Mouse (Mus musculus) adrenal gland, postnatal 4 days (tissue): ENCODE results near the gene Ranbp17. TPM values are rescaled to one million over a fixed set of nuclear protein-coding genes. Genes with fewer than 3 reads are reported as not detected.

Experiments
- DNase-seq, 2 experiments: peaks; one replicate each; pipeline ENCODE4 v3.0.0; 2021 to 2022; ENCODE audit warnings: low spot score in 2 of 2, mixed read lengths in 2 of 2
- total RNA-seq, 2 experiments: library from RNA; stranded (reverse); gene quantifications; 2 replicates each; pipeline ENCODE4 v1.2.3; 2021

Gene Ranbp17
- total RNA-seq, 2 experiments from 2014 or later = 10.8 to 12.3 TPM

GRCm38 (mm10) chr11:33274816-33275215 lies 238.7 kb downstream of the Ranbp17 start:
- DNase-seq = no peak

DNA sequence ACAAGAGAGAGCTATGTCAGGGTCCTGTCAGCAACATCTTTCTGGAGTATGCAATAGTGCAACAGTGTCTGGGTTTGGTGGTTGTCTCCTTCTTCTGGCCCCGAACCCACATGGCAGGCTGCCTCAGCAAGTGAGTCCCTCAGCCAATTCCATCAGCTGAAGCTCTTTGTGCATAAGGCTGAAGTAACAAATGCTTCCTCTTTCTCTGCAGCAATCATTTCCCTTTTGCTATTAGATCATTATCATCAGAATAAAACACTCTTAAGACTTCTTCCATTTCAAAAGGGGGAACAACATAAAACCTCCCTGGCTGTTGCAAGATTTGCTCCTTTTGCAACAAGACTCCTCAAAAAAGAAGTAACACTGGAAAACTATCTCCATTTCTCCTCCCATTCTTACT lies 239.3 kb downstream of the Ranbp17 start:
- DNase-seq = no peak

GRCm38 (mm10) chr11:33240295-33240694 lies 273.3 kb downstream of the Ranbp17 start:
- DNase-seq = no peak

DNA sequence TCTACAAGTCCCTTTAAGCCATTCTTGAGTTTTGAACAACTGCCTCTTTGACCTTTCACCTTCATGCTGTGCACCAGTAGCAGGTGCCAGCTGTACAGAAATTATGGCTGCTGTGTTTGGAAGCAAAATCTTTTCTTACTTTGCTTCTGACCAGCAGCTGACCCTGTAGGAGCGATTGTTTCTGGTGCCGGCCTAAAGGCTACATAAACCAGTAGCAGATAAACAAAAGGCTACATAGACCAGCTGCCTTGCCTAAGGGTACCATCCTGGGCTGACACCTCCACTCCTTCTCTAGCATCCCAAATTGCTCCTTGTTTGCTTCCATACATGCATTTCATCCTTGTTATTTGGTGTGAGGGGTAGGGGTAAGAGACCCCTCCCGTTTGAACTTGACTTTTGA lies 279.4 kb downstream of the Ranbp17 start:
- no peak for DNase-seq

DNA sequence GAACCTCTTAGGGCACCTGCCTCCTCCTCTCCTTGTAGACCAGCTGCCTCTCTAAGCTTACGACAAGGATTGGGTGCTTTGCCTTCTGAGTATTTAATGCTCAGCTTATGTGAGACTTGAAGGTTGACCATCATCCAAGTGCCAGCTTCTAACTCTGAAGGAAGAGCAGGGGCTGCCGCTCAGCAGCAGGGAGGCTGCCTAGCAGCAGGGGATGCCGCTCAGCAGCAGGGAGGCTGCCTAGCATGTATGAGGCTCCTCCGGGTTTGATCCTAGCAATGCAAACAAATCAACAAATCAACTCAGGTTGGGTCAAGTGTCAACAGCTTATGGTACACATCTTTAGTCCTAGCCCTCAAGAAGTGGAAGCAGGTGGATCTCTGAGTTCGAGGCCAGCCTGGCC lies 281.5 kb downstream of the Ranbp17 start:
- DNase-seq = no peak

- no peak for DNase-seq
These were observed 285.4 kb downstream of the Ranbp17 start for GRCm38 (mm10) chr11:33228186-33228585.

GRCm38 (mm10) chr11:33226516-33226915 lies 287.0 kb downstream of the Ranbp17 start:
- no peak for DNase-seq

DNA sequence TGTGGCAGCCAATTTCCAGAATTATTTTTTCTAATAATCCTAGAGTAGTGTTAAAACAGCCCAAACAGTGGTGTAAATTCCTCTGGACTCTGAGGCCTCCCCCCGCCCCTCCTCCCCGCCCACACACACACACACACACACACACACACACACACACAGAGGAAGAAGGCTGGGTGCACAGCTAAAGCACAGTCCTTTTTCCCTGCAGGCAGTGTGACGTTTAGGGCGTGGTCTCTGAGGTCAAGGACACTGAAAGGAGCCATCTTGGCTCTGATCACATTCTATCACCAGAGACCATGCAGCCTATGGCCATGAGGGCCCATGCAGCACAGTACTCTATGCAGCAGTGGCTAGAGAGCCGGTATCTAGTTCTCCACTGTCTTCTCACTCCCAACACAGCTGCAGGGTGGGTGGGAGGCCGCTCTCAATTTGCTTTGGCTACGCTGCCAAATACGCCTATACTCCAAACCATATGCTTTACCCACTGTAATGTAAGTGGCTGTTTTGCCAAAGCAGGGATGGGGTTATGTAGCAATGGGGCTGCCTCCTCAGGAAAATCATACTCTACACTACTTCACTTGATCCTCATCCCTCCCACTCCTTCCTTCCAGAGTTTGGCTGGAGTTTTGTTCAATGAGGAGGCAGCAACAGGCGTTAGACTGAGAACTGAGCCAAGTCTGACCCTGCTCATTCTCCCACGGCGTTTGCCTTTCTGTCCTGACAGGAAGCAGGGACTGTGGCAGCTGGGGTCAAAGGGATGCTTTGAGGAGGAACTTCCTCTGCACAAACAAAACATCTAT lies 291.8 kb downstream of the Ranbp17 start:
- no peak for DNase-seq

GRCm38 (mm10) chr11:33220763-33221162 lies 292.8 kb downstream of the Ranbp17 start:
- DNase-seq = no peak

- DNase-seq = no peak
These were observed 296.0 kb downstream of the Ranbp17 start for GRCm38 (mm10) chr11:33217384-33218079.

DNA sequence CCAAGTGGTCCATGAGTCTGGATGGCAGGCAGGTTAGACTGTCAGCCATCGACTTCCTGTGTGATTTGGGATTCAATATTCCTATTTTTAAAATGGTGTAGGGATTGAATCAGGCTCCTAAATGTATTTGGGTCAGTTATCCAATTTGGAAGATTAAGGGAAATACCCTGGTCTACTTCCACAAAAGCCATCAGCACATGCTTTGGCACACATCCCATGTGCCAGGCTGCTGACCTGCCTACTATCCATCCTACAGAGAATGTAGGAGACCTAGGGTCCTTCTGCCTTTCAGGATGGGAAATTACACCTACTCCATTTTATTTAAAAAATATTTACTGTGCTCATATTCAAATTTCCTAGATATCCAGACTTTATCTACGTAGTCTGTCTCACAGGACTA lies 306.1 kb downstream of the Ranbp17 start:
- DNase-seq = no peak

- no peak for DNase-seq
These were observed 308.6 kb downstream of the Ranbp17 start for GRCm38 (mm10) chr11:33204966-33205365.

DNA sequence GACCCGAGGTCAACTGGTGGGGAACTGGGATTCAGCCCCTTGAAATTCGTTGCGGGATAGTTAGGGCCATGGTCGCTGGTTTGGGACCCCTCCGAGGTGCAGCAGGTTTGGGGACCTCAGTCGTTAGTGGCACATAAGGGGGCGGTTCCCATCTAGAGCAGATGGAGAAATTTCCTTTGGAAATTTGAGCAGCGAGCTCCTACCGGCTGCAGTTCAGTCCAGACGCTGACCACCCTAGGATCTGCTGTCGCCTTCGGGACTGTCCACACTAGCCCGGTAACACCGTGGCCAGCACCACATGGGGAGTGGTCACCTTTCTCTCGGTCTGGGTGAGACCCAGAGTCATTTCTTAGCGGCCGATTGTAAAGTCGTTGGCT lies 309.2 kb downstream of the Ranbp17 start:
- no peak for DNase-seq

GRCm38 (mm10) chr11:33203383-33204328 lies 309.9 kb downstream of the Ranbp17 start, which contains the start of gene Tlx3:
Gene Tlx3, minus strand, starts transcription at chr11:33203589.
- no peak for DNase-seq

DNA sequence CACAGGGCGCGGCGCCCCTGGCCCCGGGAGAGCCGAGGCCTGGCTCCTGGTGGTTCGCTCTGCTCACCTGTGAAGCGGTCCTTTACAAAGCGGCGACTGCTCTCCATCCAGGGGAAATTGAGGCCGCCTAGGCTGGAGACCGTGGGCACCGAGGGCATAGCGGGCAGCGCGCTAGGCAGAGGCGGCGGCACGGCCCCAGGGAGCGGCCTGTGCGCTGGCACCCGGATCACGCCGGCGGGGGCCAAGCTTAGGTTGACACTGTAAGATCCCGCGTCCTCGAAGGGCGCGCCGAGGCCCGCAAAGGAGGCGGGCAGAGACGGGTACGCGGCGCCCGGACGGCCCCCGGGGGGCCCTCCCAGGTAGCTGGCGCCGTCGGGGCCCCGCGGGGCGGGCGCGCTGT lies 310.6 kb downstream of the Ranbp17 start:
- DNase-seq = no peak

DNA sequence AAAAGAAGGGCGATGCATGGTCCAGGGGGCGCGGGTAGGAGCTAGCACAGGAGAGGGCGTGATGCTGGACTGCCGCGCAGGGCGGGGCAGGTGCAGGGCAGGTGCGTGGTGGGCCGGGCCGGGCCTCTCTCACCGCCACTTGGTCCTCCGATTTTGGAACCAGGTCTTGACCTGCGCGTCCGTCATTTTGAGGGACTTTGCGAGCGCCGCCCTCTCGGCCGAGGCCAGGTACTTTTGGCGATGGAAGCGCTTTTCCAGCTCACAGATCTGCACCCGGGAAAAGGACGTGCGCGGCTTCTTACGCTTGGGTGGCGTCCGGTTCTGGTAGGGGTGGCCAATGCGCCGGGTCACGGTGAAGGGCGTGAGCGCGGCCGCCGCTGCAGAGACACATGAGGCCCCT lies 311.2 kb downstream of the Ranbp17 start:
- DNase-seq = no peak

- no peak for DNase-seq
These were observed 311.9 kb downstream of the Ranbp17 start for GRCm38 (mm10) chr11:33201626-33202010.

DNA sequence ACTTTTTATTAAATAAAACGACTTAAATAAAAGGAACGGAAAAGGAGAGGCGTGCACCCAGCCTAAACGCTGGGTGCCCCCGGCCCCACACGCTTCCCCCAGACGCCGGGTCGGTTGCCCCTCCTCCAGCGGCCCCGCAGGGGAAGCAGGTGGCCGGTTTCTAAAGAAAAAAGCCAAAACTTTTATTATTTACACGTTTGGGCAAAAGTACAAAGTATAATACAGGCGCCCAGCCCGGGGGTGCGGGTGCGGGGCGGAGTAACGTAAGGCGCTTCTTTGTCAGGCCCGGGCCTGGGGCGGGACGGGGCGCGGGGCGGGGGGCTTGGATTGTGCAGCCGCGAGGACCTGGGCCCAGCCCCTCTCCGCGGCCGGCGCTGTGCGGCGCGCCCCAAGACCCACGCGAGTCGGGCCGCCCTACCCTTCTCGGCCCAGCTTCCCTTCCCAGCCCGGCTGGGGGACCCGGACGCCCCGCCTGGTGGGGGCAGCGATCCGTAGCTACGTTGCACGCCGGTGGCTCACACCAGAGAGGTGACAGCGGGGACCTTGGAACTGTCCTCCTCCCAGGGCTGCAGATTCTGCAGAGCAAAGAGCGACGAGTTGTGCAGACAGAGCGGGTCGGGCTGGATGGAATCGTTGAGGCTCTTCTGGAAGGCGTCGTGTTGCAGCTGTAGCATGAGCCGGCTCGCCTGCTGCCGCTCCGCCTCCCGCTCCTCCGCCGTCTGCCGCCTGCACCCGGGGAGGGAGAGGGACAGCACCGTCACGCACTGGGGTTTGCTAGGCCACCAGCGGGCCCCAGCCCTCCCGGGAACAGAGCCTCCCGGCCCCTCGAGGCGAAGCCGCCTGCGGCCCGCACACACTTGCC lies 312.6 kb downstream of the Ranbp17 start:
- no peak for DNase-seq

GRCm38 (mm10) chr11:33199906-33200763 lies 313.4 kb downstream of the Ranbp17 start:
- no peak for DNase-seq

DNA sequence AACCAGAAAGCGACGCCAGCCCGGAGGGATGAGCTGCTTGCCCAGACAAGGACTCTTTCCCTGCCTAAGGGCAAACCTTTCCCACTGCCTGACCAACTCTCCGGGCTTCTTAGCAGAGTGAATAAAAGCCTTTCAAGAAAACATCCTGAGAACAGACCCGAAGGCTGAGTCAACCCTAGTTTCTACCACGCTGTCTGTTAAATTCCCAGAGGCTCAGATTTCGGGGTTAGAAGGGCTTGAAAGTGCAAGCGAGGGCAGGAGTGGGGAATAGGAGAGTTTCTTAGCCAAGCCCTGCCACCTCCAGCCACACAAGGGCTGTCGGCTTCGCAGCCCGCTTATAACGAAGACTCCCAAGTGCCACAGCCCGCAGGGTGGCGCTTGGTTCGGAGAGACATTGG lies 314.4 kb downstream of the Ranbp17 start:
- DNase-seq = no peak
